Mouse (Mus musculus): Measurements from ENCODE around the gene Dennd4a.

GRCm38 (mm10) chr9:64791676-64792075 is 19.5 kb upstream of the Dennd4a start:
- TF ChIP-seq GATA1 (IDR thresholded peaks at IDR 0.05; ENCODE audit: borderline replicate concordance, low read length) (no peak), FLI1 (IDR thresholded peaks at IDR 0.05; ENCODE audit: low read length) (no peak)

Data from megakaryocyte, embryonic 14.5 days (primary cell).